Mouse (Mus musculus) bone marrow, adult 2 months (tissue): ENCODE measurements at regions not wholly inside any gene's neighbourhood (a gene's known extent, or its start where the extent isn't known, plus 50 kb on each side); places are given as distances from the start of the nearest gene placed in this dataset.

Experiments used
- CTCF ChIP-seq: fragments of 200-500 bp; IDR thresholded peaks from 2 replicates; pipeline ENCODE4 v1.5.1; 2011; ENCODE audit warnings: low read length, control low read depth; ENCODE audit not compliant: control insufficient read depth, insufficient read depth
- POLR2A ChIP-seq: fragments of 200-500 bp; IDR thresholded peaks from 2 replicates; pipeline ENCODE4 v1.6.1; 2011; ENCODE audit warnings: low read depth, mild to moderate bottlenecking, control low read depth, low read length, borderline replicate concordance; ENCODE audit not compliant: control insufficient read depth

DNA sequence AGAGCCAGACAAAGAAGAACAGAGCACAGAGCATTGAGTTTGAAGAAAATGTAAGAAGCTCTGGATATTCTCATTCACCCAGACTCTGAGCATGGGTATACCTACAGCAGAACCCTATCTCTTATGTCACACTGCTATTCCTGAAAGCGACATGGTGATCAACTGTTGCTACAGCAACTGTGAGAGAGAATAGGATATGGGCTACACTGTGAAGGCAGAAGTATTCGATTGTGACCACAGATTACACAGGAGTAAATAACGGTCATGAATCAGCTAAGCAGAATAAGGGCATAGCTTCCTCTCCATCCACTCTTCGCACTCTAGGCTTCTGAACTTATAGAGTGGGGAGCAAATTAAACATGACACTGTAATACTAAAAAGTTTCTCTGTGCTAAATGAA lies 417.0 kb upstream of the Nox3 start:
- TF ChIP-seq CTCF (no peak), POLR2A (no peak)
